Mouse (Mus musculus): ENCODE results near the gene Atp8a1.
A peak's percentile ranks its signal among the peaks of the same experiment; 100 is the strongest.

The Atp8a1 gene

GRCm38 (mm10) chr5:67669436-67669896 lies 177.8 kb downstream of the Atp8a1 start:
- DNase-seq, result peak; percentile 33

GRCm38 (mm10) chr5:67662715-67663114 lies 184.5 kb downstream of the Atp8a1 start:
- no peak for DNase-seq

- DNase-seq, result no peak
Observed at GRCm38 (mm10) chr5:67659864-67660263, 187.4 kb downstream of the Atp8a1 start.

- DNase-seq, result no peak
Observed at GRCm38 (mm10) chr5:67656821-67657259, 190.4 kb downstream of the Atp8a1 start.

- no peak for DNase-seq
Observed at GRCm38 (mm10) chr5:67655696-67656519, 191.3 kb downstream of the Atp8a1 start.

DNA sequence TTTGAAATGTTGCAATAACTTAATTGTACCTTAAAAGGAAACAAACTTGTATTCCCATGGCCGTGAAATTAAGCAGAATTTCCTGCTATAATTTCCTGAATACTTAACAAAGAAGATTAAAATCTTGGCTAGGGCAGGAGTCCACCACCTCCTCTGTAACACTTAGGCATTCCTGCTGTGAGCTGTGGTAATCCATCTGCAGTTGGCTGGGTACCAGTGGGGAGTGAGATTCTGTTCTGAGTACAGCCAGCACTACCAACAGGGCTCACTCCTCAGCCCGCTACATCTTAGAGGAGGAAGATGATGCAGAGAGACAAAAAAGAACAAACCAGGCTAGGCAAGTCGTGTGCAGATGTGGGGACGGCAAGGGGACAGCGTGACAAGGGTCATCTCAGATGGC lies 192.7 kb downstream of the Atp8a1 start:
- DNase-seq, result peak; percentile 10

DNA sequence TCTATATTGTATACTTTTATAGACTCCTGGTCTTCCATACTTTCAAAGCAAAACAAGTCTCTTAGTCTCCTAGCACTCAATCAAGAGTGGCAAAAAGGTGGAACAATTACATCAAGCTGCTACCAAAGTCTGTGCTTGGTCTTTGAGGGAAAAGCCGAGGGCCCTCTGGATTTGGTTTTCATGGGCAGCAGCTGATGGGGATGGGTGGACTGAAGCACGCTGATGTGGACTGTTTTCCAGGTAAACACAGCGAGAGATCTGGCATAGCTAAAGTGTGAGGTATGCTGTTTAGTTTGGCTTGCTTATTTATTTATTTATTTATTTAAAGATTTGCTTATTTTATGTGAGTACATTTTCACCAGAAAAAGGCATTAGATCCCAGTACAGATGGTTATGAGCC lies 193.7 kb downstream of the Atp8a1 start:
- DNase-seq, result no peak

DNA sequence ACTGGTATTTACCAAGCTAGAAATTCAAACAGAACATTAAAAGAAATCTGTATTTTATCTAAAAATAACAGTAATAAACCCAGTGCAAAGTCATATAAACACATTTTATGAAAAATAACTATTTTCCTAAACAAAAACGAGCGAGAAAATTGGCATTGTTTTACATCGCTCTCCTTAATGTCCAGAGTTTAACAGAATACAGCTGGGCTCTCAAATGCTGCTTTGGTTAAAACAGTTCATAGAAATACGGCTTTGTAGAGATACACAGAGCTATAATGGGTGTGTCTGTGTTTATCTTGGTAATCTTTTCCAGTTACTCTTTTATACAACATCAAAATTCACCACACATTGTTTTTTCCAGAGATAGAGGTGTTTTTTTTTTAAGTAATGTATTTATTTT lies 194.8 kb downstream of the Atp8a1 start:
- no peak for DNase-seq

- no peak for DNase-seq
Observed at GRCm38 (mm10) chr5:67650021-67650420, 197.2 kb downstream of the Atp8a1 start.

GRCm38 (mm10) chr5:67649156-67649555 lies 198.1 kb downstream of the Atp8a1 start:
- DNase-seq, result no peak

- DNase-seq, result peak; percentile 31
Observed at GRCm38 (mm10) chr5:67647568-67647967, 199.7 kb downstream of the Atp8a1 start.

DNA sequence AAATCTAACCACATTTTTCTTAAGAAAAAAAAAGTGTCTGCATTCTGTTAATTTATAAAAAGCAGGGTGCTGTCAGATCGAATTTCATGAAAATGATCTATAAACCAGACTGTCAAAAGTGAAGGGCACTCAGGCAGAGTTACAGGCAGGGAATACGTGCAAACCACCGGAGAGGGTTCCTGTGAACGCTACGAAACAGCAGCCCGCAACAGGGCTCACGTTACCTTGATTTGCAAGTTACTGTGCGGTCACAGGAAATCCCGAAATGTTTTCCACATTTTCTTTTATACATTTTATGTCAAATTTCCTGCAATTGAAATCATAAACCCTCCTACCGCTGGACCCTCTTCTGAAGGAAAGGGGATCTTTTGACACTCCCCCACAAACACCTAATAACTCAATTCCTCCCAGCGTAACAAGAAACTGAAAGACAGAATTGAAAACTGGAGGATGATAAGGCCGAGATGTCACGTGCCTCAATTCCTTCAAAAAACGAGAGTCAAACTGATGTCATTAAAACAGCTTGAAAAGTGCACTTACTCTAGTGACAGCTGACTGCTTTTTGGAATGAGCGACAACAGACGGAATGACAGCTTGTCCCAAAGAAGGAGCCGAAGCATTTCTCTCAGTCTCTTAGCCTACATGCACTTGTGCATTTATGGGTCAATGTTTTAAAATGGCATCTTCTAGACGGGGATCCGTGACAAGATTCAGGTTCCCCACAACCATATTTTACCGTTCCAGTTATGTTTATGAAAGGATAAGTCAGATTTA lies 200.3 kb downstream of the Atp8a1 start:
- no peak for DNase-seq

GRCm38 (mm10) chr5:67643537-67644255 lies 203.5 kb downstream of the Atp8a1 start:
- no peak for DNase-seq

DNA sequence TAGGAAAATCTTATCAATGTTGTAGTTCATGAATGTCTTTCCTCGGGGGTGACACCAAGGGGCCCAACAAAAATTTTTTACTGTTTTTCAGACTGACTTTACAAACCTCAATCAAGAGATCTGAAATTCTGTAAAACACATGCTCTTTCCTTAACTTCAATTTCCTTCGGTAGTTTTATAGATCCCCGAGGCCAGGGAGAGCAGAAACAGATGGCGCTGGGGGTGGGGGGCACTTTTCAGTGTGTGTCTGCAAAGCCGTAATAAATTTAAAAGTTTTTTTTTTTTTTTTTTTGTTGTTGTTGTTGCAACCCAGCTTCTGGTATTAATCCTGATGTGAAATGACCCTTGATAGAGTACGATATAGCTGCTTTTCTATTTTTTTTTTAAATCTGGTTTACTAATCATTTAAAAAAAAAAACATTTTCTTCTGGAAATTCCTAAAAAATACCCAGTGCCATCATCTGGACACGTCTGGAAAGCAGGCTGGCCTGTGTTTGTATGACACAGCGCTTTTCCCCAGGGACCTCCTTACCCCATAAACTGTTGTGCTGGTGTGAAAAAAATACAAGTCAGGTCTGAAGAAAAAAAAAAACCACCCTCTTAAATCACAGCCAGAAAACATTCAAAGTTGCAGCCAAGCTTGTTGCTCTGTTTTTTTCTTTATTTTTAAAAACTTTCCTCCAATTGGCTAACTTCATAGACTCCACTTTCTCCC lies 205.7 kb downstream of the Atp8a1 start:
- DNase-seq, result no peak

- no peak for DNase-seq
Observed at GRCm38 (mm10) chr5:67640596-67641312, 206.5 kb downstream of the Atp8a1 start.

GRCm38 (mm10) chr5:67634339-67634738 lies 212.9 kb downstream of the Atp8a1 start:
- DNase-seq, result peak; percentile 39

- peak; percentile 20 for DNase-seq
Observed at GRCm38 (mm10) chr5:67633831-67634268, 213.4 kb downstream of the Atp8a1 start.

- DNase-seq, result no peak
Observed at GRCm38 (mm10) chr5:67633138-67633782, 214.0 kb downstream of the Atp8a1 start.

- no peak for DNase-seq
Observed at GRCm38 (mm10) chr5:67631261-67631660, 216.0 kb downstream of the Atp8a1 start.

- DNase-seq, result no peak
Observed at GRCm38 (mm10) chr5:67629861-67630260, 217.4 kb downstream of the Atp8a1 start.

- DNase-seq, result no peak
Observed at GRCm38 (mm10) chr5:67629440-67629839, 217.8 kb downstream of the Atp8a1 start.

Data from lung, postnatal 36 days (tissue).